Mouse (Mus musculus): ENCODE data around the gene Gstz1. TPM values are rescaled to one million over a fixed set of nuclear protein-coding genes. Genes with fewer than 3 reads are reported as not detected.

The Gstz1 gene
- polyA plus RNA-seq, 1 experiment from 2014 or later: 60.4 TPM

DNA sequence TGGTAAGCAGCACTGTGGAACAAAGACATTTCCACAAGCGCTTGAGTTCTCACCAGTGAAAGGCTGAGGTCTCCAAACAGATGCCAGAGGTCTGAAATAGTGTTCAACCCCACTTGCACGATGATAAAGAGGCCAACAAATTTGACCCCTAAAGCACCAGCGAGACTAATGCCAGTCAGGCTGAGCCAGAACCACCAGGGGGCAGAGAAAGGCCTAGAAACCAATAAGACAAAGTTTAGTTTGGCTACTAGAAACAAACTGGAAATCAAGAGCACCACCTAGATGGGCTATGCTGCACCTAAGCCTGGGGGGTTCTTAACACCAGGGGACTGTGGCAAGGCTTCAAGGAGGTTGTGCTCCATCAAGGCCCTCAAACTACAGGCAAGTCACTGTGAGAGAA lies 15.3 kb upstream of the Gstz1 start:
- Histone ChIP-seq H3K27me3 (ENCODE audit: insufficient read depth, low read length) (no peaks in the 10 kb centered on the region), H3K4me3 (ENCODE audit: low read length) (no peak overlapping the region), H3K4me2 (replicated peaks; ENCODE audit: low read depth, low read length) (no peak overlapping the region), H3K4me1 (ENCODE audit: insufficient read depth, low read length) (no peaks in the 10 kb centered on the region), H3K9me3 (ENCODE audit: low read length) (no peaks in the 10 kb centered on the region), H3K36me3 (ENCODE audit: insufficient read depth, low read length) (peaks cover 12% of the 10 kb centered on the region), H3K9ac (replicated peaks; ENCODE audit: low read length) (no peak overlapping the region), H3K27ac (ENCODE audit: low read length) (no peak overlapping the region)
- ATAC-seq (ENCODE audit: low FRiP score, low TSS enrichment): no peak
- 67% methylated on average over 3 of the region's 3 CpGs for WGBS

DNA sequence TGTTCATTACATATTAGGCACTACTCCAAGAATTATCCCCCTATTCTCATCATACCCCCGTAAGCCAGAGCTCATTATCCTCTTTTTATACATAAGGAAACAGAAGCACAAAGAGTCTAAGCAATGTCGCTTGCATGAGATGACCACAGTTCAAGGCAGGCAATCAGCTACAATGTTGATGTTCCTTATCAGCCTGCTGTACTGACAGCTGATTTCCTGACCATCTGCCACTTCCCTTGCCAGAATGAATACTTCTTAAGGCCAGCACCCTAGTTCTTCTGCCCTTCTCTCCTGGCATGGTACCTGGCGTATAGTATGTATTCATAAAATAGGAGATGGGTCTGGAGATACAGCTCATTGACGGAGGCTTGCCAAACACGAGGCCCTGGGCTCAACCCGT lies 14.8 kb upstream of the Gstz1 start:
- H3K4me3 ChIP-seq (ENCODE audit: low read length): no peak overlapping the region
- H3K27me3 ChIP-seq (ENCODE audit: insufficient read depth, low read length): no peaks in the 10 kb centered on the region
- H3K4me2 ChIP-seq (replicated peaks; ENCODE audit: low read depth, low read length): no peak overlapping the region
- peaks cover 12% of the 10 kb centered on the region for H3K36me3 ChIP-seq (ENCODE audit: insufficient read depth, low read length)
- H3K27ac ChIP-seq (ENCODE audit: low read length): no peak overlapping the region
- WGBS: 90% methylated on average over 6 of the region's 6 CpGs
- H3K9me3 ChIP-seq (ENCODE audit: low read length): no peaks in the 10 kb centered on the region
- no peaks in the 10 kb centered on the region for H3K4me1 ChIP-seq (ENCODE audit: insufficient read depth, low read length)
- ATAC-seq (ENCODE audit: low FRiP score, low TSS enrichment): no peak
- no peak overlapping the region for H3K9ac ChIP-seq (replicated peaks; ENCODE audit: low read length)

DNA sequence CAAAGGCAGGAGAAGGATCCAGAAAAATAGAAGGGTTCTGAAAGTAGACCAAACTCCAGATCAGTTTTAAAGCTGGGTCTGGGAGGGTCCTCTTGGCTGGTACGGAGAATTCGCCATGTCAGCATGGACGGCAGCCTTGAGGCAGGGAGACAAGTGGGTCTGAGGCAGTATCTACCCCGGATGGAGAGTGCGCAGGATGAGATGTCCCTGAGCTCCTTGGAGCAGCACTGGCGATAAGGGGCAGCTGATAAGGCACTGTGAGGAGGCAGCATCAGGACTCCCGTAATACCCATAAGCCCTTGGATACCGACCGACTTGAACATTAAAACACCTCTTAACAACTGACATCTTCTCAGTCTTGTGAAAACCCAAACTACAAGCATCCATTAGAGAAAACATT lies 14.2 kb upstream of the Gstz1 start:
- no peaks in the 10 kb centered on the region for H3K9me3 ChIP-seq (ENCODE audit: low read length)
- peaks cover 11% of the 10 kb centered on the region for H3K36me3 ChIP-seq (ENCODE audit: insufficient read depth, low read length)
- H3K4me1 ChIP-seq (ENCODE audit: insufficient read depth, low read length): no peaks in the 10 kb centered on the region
- no peak overlapping the region for H3K27ac ChIP-seq (ENCODE audit: low read length)
- H3K4me3 ChIP-seq (ENCODE audit: low read length): no peak overlapping the region
- H3K4me2 ChIP-seq (replicated peaks; ENCODE audit: low read depth, low read length): no peak overlapping the region
- WGBS: 90% methylated on average over 9 of the region's 9 CpGs
- no peak overlapping the region for H3K9ac ChIP-seq (replicated peaks; ENCODE audit: low read length)
- H3K27me3 ChIP-seq (ENCODE audit: insufficient read depth, low read length): no peaks in the 10 kb centered on the region
- no peak for ATAC-seq (ENCODE audit: low FRiP score, low TSS enrichment)

DNA sequence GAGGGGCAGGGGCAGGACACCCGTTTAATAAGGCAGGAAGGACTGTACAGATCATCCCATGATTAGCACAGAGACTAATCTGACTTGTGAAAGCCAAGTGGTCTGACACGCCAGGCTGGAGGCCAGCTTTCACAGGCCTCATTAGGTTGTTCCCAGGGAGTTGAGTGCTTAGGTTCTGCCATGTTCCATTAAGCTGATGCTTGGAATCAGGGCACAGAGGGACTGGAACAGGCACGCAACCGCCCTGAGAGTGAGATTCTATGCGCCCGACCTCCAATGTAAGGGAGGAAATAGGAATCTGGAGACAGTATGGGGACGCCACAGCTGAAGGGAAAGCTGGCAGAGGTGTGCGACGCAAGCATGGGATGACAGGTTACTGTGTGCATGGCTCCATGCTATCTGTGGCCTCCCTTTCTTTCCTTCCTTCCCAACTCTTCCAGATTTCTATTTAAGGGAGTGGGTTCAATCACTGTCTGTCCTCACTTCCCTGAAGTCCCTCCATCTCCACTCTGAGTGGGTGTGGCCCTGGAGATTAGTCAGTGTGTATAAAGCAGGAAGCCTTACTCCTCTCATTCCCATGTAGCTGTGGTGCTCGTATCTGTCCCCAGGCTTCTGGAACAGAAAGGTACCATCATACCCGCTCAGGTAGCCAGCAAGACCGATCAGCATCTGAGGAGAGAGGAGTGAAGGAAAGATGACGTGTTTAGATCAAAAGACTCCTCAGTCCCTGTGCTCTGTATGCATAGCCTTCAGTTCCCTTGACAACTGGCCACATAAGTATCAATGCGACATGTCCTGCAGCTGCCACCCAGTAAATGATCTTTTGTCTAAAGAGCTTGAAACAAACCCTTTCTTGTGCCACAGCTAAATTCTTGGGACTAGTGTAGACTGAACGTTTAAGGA lies 9.3 kb upstream of the Gstz1 start:
- H3K4me3 ChIP-seq (ENCODE audit: low read length): no peak overlapping the region
- peaks cover 11% of the 10 kb centered on the region; the same call in 1 of the 2 replicates for H3K4me1 ChIP-seq (ENCODE audit: insufficient read depth, low read length)
- no peak overlapping the region for H3K4me2 ChIP-seq (replicated peaks; ENCODE audit: low read depth, low read length)
- ATAC-seq (ENCODE audit: low FRiP score, low TSS enrichment): no peak
- no peak overlapping the region for H3K9ac ChIP-seq (replicated peaks; ENCODE audit: low read length)
- peaks cover 4% of the 10 kb centered on the region for H3K36me3 ChIP-seq (ENCODE audit: insufficient read depth, low read length)
- H3K27me3 ChIP-seq (ENCODE audit: insufficient read depth, low read length): no peaks in the 10 kb centered on the region
- H3K9me3 ChIP-seq (ENCODE audit: low read length): no peaks in the 10 kb centered on the region
- no peak overlapping the region for H3K27ac ChIP-seq (ENCODE audit: low read length)
- 87% methylated on average over 15 of the region's 15 CpGs for WGBS

DNA sequence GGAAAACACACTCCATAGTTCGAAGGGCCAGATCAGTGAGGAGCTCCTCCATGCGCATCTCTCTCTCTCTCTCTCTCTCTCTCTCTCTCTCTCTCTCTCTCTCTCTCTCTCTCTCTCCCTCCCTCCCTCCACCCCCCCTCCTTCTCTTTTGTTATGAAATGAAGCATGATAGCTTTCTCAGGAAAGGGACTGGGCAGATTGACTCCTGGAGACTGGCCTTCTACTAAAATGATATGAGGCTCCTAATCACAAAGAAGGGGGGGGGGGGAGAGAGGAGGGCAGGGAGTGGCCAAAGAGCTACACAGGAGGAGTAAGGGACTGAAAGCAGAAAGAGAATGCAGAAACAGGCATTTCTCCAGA lies 8.6 kb upstream of the Gstz1 start:
- Histone ChIP-seq H3K27ac (ENCODE audit: low read length) (no peak overlapping the region), H3K4me1 (ENCODE audit: insufficient read depth, low read length) (peaks cover 11% of the 10 kb centered on the region; the same call in 1 of the 2 replicates), H3K4me3 (ENCODE audit: low read length) (no peak overlapping the region), H3K27me3 (ENCODE audit: insufficient read depth, low read length) (no peaks in the 10 kb centered on the region), H3K9me3 (ENCODE audit: low read length) (no peaks in the 10 kb centered on the region), H3K9ac (replicated peaks; ENCODE audit: low read length) (no peak overlapping the region), H3K36me3 (ENCODE audit: insufficient read depth, low read length) (peaks cover under 1% of the 10 kb centered on the region), H3K4me2 (replicated peaks; ENCODE audit: low read depth, low read length) (no peak overlapping the region)
- WGBS: 88% methylated on average over 2 of the region's 2 CpGs
- no peak for ATAC-seq (ENCODE audit: low FRiP score, low TSS enrichment)

DNA sequence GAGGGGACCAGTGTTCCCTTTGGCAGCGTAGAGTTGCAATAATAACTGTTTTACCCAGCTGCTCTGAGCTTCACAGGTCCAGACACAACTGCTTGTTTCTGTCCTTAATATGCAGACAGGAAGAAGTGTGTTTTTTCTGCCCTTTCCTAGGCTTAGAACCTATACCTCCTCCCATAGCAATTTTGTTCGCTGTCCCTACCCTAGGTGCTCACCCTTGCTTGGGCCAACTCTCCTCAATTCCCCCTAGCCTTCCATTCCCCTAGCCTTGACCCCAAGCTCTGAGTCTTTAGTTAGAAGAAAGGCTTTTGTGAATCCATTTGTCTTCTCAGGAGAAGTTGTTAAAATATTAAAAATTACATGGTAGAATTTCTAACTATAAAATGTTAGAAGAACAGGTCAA lies 8.2 kb upstream of the Gstz1 start:
- 69% methylated on average over 2 of the region's 2 CpGs for WGBS
- no peak overlapping the region for H3K4me2 ChIP-seq (replicated peaks; ENCODE audit: low read depth, low read length)

DNA sequence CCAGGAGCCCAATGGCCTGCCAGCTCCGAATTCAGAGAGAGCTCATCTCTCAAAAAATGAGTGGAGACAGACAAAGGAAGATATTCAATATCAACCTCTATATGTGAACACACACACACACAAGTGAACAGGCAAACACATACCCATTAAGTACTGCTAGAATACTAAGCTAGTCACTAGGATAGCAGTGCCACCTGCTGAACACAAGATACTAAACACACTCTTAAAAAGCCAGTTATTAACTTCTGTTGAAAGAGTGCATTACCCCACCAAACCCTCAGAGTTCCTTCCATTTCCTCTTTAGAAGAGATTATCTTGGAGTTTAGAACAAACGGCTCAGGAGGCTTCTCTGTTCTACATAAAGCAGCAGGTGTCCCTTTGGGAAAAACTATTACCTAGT lies 4.8 kb upstream of the Gstz1 start:
- Histone ChIP-seq H3K4me2 (replicated peaks; ENCODE audit: low read depth, low read length) (no peak overlapping the region), H3K9me3 (ENCODE audit: low read length) (no peaks in the 10 kb centered on the region), H3K4me1 (ENCODE audit: insufficient read depth, low read length) (peaks cover 19% of the 10 kb centered on the region), H3K4me3 (ENCODE audit: low read length) (no peak overlapping the region), H3K36me3 (ENCODE audit: insufficient read depth, low read length) (peaks cover 2% of the 10 kb centered on the region), H3K27ac (ENCODE audit: low read length) (no peak overlapping the region), H3K9ac (replicated peaks; ENCODE audit: low read length) (no peak overlapping the region), H3K27me3 (ENCODE audit: insufficient read depth, low read length) (no peaks in the 10 kb centered on the region)
- WGBS: 86% methylated on average over 2 of the region's 2 CpGs
- ATAC-seq (ENCODE audit: low FRiP score, low TSS enrichment): no peak

More for the DNA sequence above, 8.2 kb upstream of the Gstz1 start:
- no peak for ATAC-seq (ENCODE audit: low FRiP score, low TSS enrichment)
- Histone ChIP-seq H3K4me1 (ENCODE audit: insufficient read depth, low read length) (peaks cover 11% of the 10 kb centered on the region; the same call in 1 of the 2 replicates), H3K9me3 (ENCODE audit: low read length) (no peaks in the 10 kb centered on the region), H3K9ac (replicated peaks; ENCODE audit: low read length) (no peak overlapping the region), H3K27ac (ENCODE audit: low read length) (no peak overlapping the region), H3K4me3 (ENCODE audit: low read length) (no peak overlapping the region), H3K27me3 (ENCODE audit: insufficient read depth, low read length) (no peaks in the 10 kb centered on the region), H3K36me3 (ENCODE audit: insufficient read depth, low read length) (no peaks in the 10 kb centered on the region; the same call in none of the 2 replicates)

DNA sequence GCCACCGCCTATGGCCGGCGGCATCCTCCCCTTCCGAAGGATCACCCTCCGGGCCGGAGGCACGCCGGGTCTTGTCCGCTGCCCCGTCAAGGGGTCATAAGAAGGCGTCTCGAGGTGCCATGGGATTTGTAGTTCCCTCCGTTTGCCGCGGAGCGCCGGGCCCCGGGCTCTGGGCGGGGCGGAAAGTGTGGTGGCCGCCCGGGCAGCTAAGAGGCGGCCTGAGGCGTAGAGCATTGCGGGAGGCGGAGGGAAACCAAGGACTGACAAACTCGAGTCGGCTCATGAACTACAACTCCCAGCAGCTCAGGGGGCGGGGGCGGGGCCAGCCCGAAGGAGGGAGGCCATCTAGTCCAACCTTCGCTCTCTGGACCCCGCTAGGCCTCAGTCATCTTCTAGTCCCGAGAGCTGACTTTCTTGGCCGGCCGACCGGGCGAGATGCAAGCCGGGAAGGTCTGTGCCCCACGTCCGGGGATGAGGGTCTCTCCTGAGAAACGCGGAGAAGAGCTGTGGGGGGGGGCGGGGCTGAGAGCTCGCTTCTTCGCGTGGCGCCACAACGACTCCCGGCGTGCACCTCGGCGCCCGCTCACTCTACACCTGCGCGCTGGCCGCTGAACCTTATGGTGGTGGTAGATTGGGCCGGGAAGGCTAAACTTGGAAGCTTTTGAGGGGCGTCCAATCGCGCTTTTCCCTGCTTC lies 577 bp downstream of the Gstz1 start, which contains the start of gene Pomt2:
Pomt2 (minus strand) TSS at position 574 of the 695 bp plus-strand sequence.
- Histone ChIP-seq H3K27me3 (ENCODE audit: insufficient read depth, low read length) (no peaks in the 10 kb centered on the region), H3K36me3 (ENCODE audit: insufficient read depth, low read length) (peaks cover 8% of the 10 kb centered on the region), H3K27ac (ENCODE audit: low read length) (peak within 1 kb of the TSS; percentile 99), H3K4me3 (ENCODE audit: low read length) (peak within 1 kb of the TSS; percentile 95), H3K4me1 (ENCODE audit: insufficient read depth, low read length) (peaks cover 14% of the 10 kb centered on the region), H3K9ac (replicated peaks; ENCODE audit: low read length) (peak within 1 kb of the TSS; percentile 89), H3K4me2 (replicated peaks; ENCODE audit: low read depth, low read length) (peak within 1 kb of the TSS; percentile 76), H3K9me3 (ENCODE audit: low read length) (0 out of 2 replicates have a peak, but pooled peaks cover 5% of the 10 kb centered on the region)
- under 1% methylated on average over 60 of the region's 61 CpGs for WGBS
- ATAC-seq (ENCODE audit: low FRiP score, low TSS enrichment): peak; percentile 98

- H3K9ac ChIP-seq (replicated peaks; ENCODE audit: low read length): peak overlapping the region; percentile 89
- ATAC-seq (ENCODE audit: low FRiP score, low TSS enrichment): no peak
- H3K4me3 ChIP-seq (ENCODE audit: low read length): peak overlapping the region; percentile 95
- H3K4me1 ChIP-seq (ENCODE audit: insufficient read depth, low read length): peaks cover 14% of the 10 kb centered on the region
- 0 out of 2 replicates have a peak, but pooled peaks cover 7% of the 10 kb centered on the region for H3K9me3 ChIP-seq (ENCODE audit: low read length)
- H3K27ac ChIP-seq (ENCODE audit: low read length): peak overlapping the region; percentile 99
- peaks cover 8% of the 10 kb centered on the region for H3K36me3 ChIP-seq (ENCODE audit: insufficient read depth, low read length)
- peak overlapping the region; percentile 76 for H3K4me2 ChIP-seq (replicated peaks; ENCODE audit: low read depth, low read length)
- H3K27me3 ChIP-seq (ENCODE audit: insufficient read depth, low read length): no peaks in the 10 kb centered on the region
- 15% methylated on average over 15 of the region's 15 CpGs for WGBS
Observed at GRCm38 (mm10) chr12:87148136-87148535, 1.2 kb downstream of the Gstz1 start.
